Mouse (Mus musculus) testis, adult 2 months (tissue): ENCODE measurements around the gene Nufip2. TPM values are rescaled to one million over a fixed set of nuclear protein-coding genes. Genes with fewer than 3 reads are reported as not detected.

Experiments
- H3K27ac ChIP-seq: fragments of 200-500 bp; 2 replicates; pipeline ENCODE4 v1.5.1; 2012; ENCODE audit warnings: low read depth, low read length; ENCODE audit not compliant: control insufficient read depth, insufficient read depth
- H3K27me3 ChIP-seq: fragments of 200-500 bp; 2 replicates; pipeline ENCODE4 v1.6.1; 2012; ENCODE audit warnings: mild to moderate bottlenecking, low read length, moderate library complexity; ENCODE audit not compliant: control insufficient read depth, insufficient read depth
- H3K36me3 ChIP-seq: fragments of 200-500 bp; 2 replicates; pipeline ENCODE4 v1.6.1; 2012; ENCODE audit warnings: mild to moderate bottlenecking, low read length; ENCODE audit not compliant: control insufficient read depth, insufficient read depth
- H3K4me1 ChIP-seq: fragments of 200-500 bp; 2 replicates; pipeline ENCODE4 v1.6.1; 2012; ENCODE audit warnings: low read length; ENCODE audit not compliant: control insufficient read depth, insufficient read depth
- H3K4me3 ChIP-seq: fragments of 200-500 bp; 2 replicates; pipeline ENCODE4 v1.5.1; 2012; ENCODE audit warnings: low read depth, mild to moderate bottlenecking, low read length, moderate library complexity, mixed read lengths; ENCODE audit not compliant: control insufficient read depth
- CTCF ChIP-seq: fragments of 200-500 bp; IDR thresholded peaks from 2 replicates; pipeline ENCODE4 v1.5.1; 2012; ENCODE audit warnings: low read depth, mild to moderate bottlenecking, inconsistent platforms, low read length, moderate library complexity; ENCODE audit not compliant: control insufficient read depth, insufficient read depth, insufficient replicate concordance
- POLR2A ChIP-seq: fragments of 200-500 bp; IDR thresholded peaks from 2 replicates; pipeline ENCODE4 v1.6.1; 2012; ENCODE audit warnings: low read depth, mild to moderate bottlenecking, inconsistent platforms, low read length, moderate library complexity; ENCODE audit not compliant: control insufficient read depth
- polyA plus RNA-seq: library from polyadenylated mRNA; depleted of rRNA; stranded (reverse); fragments of >200 nt; gene quantifications from 2 replicates; pipeline ENCODE4 v1.2.3, GENCODE M21; 2012

Nufip2 gene
- polyA plus RNA-seq, 1 experiment, result 12.1 TPM

DNA sequence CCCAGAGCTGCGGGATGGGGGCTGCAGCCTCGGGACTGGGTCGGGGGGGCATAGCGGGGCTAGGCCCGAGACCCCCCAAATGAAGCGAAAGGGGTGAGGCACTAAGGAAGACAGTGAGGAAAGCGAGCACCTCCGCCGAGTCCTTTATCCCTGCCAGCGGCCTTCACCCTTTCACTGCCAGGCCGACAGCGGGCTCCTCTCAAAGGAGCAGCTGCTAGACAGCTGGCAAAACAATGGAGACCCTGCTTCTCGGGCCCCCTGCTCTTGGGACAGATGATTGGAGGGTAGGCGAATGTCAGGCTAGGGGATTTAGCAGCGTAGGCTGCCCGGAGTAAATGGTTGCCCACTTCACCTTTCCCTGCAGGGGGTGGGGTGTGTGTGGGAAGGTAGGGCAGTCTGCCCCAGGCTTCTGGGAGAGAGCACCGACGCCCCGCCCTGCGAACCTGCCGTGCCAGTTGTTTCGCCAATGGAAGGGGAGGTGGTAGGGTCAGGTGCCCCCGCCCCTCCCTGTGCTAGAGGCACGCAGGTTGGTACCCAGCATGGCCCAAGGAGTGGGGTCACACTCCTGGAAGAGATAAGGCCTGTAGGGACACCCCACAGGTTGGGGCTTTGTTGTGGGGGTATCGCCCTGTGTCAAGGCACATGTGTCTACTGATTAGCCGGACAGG, 77.9 kb downstream of the Nufip2 start:
- TF ChIP-seq POLR2A, result no peak
- no peak for TF ChIP-seq CTCF
- Histone ChIP-seq H3K27me3 (no peaks in the 10 kb centered on the region), H3K36me3 (no peaks in the 10 kb centered on the region), H3K27ac (no peak overlapping the region), H3K4me3 (peak overlapping the region; percentile 94), H3K4me1 (peaks cover 30% of the 10 kb centered on the region)

DNA sequence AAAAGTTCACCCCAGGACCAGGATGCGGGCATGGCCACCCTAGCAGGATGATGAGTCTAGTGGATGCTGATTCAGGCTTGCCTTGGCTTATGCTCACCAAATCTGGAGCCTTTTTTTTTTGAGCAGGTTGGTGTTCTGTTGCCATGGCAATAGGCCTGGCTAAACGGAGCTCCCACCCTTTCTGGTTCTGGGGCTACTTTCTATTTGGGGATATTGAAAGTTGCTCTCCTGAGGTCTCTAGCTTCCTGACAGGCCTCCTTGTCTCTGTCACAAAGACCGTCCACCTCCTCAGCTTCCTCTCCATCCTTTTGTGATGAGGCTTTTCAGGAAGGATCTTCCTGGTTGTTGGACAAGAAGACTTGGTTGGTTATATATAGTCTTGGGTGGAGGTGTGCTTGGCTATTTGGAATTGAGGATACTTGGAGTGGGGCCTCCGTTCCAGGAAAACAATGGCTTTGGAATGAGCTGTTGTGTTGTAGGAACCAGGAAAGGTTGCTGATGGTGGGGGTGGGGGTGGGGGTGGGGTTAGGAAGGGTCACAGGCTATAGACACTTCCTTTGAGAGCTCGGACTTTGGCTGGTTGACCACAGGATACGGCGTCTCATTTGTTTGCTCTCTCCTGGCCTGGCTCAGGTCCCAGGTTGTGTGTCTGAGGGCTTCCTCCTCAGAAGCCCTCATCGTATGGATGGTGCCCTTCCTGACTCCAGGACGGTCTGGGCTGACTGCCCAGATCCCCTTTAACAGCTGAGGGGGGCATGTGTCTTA, 78.9 kb downstream of the Nufip2 start:
- Histone ChIP-seq H3K27me3 (no peaks in the 10 kb centered on the region), H3K27ac (no peak overlapping the region), H3K4me1 (peaks cover 30% of the 10 kb centered on the region)

DNA sequence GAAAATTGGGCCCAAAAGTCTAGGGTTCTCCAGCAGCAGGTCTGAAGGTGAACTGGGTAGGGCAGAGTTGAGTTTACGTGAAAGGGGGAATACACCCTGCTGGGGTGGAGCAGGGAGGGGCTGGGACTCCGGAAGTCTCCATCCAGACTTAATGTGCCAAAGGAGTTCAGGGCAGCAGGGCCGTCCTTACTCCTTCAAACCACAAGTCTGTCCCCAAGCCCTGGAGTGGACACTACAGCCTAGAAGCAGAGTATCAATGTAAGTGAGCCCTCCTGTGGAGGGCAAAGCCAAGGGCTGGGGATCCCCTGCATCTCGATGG, 79.5 kb downstream of the Nufip2 start:
- H3K27ac ChIP-seq, result no peak overlapping the region
- no peaks in the 10 kb centered on the region for H3K27me3 ChIP-seq
- peak overlapping the region; percentile 56 for H3K4me3 ChIP-seq
- TF ChIP-seq CTCF (no peak), POLR2A (no peak)
- no peaks in the 10 kb centered on the region for H3K36me3 ChIP-seq
- H3K4me1 ChIP-seq, result peaks cover 30% of the 10 kb centered on the region

More for the DNA sequence above, 78.9 kb downstream of the Nufip2 start:
- TF ChIP-seq CTCF, result no peak
- no peak for TF ChIP-seq POLR2A
- peak overlapping the region; percentile 94 for H3K4me3 ChIP-seq
- no peaks in the 10 kb centered on the region for H3K36me3 ChIP-seq

DNA sequence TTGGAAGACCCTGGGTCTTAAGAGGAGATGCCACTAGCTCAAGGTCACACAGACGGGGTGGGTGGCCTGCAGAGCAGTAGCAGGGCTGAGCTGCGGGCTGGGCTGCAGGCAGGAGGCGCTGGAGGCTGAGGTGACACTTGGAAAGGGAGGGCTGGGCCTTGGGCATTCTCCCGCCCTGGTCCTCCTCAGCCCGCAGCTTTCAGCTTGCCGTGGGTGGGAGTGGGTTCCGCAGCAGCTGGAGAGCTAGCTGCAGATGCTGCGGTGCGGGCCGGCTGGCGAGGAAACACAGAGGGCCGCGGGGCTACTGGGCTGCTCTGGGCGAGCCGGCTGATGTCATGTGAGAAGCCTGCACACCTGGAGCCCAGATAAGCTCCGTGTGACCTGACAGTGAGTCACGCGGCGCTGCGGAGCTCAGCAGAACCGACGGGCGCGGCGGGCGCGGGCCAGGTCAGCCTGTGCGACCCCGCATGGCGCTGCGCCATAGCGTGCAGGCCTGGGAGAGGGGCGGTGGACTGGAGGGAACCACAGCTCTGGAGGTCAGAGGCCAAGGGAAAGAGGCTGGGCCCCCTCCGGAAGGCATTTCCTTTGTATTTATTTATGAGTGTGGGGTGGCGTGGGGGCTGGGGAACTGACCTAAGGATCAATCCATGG, 80.5 kb downstream of the Nufip2 start:
- no peak for TF ChIP-seq POLR2A
- no peak for TF ChIP-seq CTCF
- no peak overlapping the region for H3K27ac ChIP-seq
- peak overlapping the region; percentile 53 for H3K4me3 ChIP-seq
- H3K4me1 ChIP-seq, result peaks cover 30% of the 10 kb centered on the region
- no peaks in the 10 kb centered on the region for H3K36me3 ChIP-seq
- H3K27me3 ChIP-seq, result no peaks in the 10 kb centered on the region

DNA sequence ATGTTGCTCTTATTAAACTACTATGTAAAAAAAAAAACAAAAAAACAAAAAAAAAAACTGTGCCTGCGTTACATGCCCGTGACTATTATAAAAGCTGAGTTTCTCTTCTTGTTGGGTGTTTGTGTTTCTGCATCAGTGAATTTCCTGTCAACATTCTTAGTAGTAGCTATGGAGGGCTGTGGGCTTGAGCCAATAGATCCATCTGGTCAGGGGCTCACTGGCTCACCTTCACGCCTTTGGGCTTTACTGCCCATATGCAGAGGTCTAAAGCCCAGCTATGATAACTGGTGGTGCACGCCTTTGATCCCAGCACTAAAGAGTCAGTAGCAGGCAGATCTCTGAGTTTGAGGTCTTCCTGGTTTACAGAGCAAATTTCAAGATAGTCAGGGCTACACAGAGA, 83.5 kb downstream of the Nufip2 start:
- Histone ChIP-seq H3K4me1 (peaks cover 13% of the 10 kb centered on the region), H3K4me3 (no peak overlapping the region), H3K27me3 (no peaks in the 10 kb centered on the region), H3K36me3 (no peaks in the 10 kb centered on the region), H3K27ac (no peak overlapping the region)
- TF ChIP-seq POLR2A, result no peak

DNA sequence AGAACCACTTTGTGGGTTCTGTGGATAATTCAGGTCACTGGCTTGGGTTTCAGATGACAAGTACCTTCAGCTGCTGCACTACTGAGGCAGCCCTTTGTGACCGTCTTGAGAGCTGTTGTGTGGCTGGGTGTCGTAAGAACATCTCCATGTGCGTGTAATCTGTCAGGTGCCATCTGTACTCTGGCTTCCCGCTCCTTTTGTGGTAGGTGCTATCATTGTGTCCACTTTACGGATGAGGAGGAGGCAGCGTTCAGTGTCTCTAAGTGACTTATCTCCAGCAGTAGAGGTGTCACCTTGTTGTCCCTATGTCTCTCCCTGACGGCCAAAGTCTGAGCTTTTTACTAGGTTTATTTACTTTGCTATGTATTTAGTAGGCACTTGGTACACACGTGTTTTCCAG, 84.4 kb downstream of the Nufip2 start:
- no peak for TF ChIP-seq CTCF
- TF ChIP-seq POLR2A, result no peak
- no peaks in the 10 kb centered on the region for H3K27me3 ChIP-seq
- H3K4me3 ChIP-seq, result no peak overlapping the region
- no peaks in the 10 kb centered on the region for H3K36me3 ChIP-seq
- no peak overlapping the region for H3K27ac ChIP-seq
- peaks cover 8% of the 10 kb centered on the region for H3K4me1 ChIP-seq

DNA sequence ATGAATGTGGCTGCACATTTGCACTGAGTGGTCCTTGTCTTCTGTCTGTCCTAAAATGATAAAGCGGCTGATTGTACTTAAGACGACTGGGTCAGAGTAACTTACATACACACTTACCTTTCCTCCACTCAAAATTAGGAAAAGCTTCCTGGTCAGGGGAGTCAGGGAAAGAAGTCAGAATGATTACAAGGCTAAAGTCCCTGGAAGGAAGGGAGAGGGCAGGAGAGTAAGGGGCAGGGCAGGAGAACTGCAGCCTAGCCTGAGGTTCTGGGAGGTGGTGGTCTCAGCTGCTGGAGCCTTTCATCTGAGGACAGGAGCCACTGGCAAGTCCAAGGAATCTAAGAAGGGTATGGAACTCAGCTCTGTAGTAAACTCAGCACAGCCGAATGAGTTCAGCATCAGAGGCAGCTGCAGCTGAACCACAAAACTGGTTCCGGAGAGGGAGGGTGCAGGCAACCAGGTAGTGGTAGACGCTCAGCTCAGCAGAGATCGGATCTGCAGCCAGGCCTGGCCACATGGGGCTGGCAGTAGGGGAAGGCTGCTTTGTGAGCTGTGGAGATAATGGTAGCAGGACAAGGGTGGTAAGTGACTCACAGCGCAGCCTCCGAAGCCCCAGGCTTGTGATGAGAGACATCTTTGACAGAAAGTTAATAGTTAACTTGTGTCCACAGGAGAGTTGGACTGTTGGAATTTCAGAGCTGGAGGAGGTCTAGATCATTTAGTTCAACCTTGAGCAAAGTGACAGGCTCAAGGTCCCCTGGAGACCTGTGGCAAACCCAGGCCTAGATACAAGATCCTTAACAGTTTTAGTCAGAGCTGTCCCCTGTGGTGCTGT, 86.1 kb downstream of the Nufip2 start:
- no peaks in the 10 kb centered on the region for H3K36me3 ChIP-seq
- peaks cover 8% of the 10 kb centered on the region for H3K4me1 ChIP-seq
- H3K27me3 ChIP-seq, result no peaks in the 10 kb centered on the region
- no peak overlapping the region for H3K4me3 ChIP-seq
- no peak for TF ChIP-seq POLR2A
- no peak for TF ChIP-seq CTCF
- no peak overlapping the region for H3K27ac ChIP-seq
